Mouse (Mus musculus): ENCODE measurements at regions not wholly inside any gene's neighbourhood (a gene's known extent, or its start where the extent isn't known, plus 50 kb on each side); places are given as distances from the start of the nearest gene placed in this dataset.

- DNase-seq (ENCODE audit: low read depth, low spot score): no peak
Measured at GRCm38 (mm10) chr12:5566231-5566630, 190.7 kb upstream of the Klhl29 start.

- no peak for DNase-seq (ENCODE audit: low read depth, low spot score)
Measured at GRCm38 (mm10) chr12:5552607-5553006, 177.1 kb upstream of the Klhl29 start.

GRCm38 (mm10) chr12:5551901-5552300, 176.4 kb upstream of the Klhl29 start:
- no peak for DNase-seq (ENCODE audit: low read depth, low spot score)

- DNase-seq (ENCODE audit: low read depth, low spot score): no peak
Measured at GRCm38 (mm10) chr12:5549796-5550195, 174.3 kb upstream of the Klhl29 start.

- no peak for DNase-seq (ENCODE audit: low read depth, low spot score)
Measured at GRCm38 (mm10) chr12:5547698-5548097, 172.2 kb upstream of the Klhl29 start.

- no peak for DNase-seq (ENCODE audit: low read depth, low spot score)
Measured at GRCm38 (mm10) chr12:5542701-5543100, 167.2 kb upstream of the Klhl29 start.

GRCm38 (mm10) chr12:5496299-5496698, 120.8 kb upstream of the Klhl29 start:
- no peak for DNase-seq (ENCODE audit: low read depth, low spot score)

- no peak for DNase-seq (ENCODE audit: low read depth, low spot score)
Measured at GRCm38 (mm10) chr12:5494657-5495512, 119.4 kb upstream of the Klhl29 start.

GRCm38 (mm10) chr12:5464250-5464899, 88.9 kb upstream of the Klhl29 start:
- no peak for DNase-seq (ENCODE audit: low read depth, low spot score)

GRCm38 (mm10) chr12:5453157-5453556, 77.7 kb upstream of the Klhl29 start:
- no peak for DNase-seq (ENCODE audit: low read depth, low spot score)

GRCm38 (mm10) chr12:5443730-5444129, 68.2 kb upstream of the Klhl29 start:
- DNase-seq (ENCODE audit: low read depth, low spot score): no peak

- DNase-seq (ENCODE audit: low read depth, low spot score): no peak
Measured at GRCm38 (mm10) chr12:5443091-5443531, 67.6 kb upstream of the Klhl29 start.

GRCm38 (mm10) chr12:5442679-5443078, 67.2 kb upstream of the Klhl29 start:
- DNase-seq (ENCODE audit: low read depth, low spot score): no peak

GRCm38 (mm10) chr12:5440482-5440881, 65.0 kb upstream of the Klhl29 start:
- DNase-seq (ENCODE audit: low read depth, low spot score): no peak

GRCm38 (mm10) chr12:5435876-5436275, 60.4 kb upstream of the Klhl29 start:
- no peak for DNase-seq (ENCODE audit: low read depth, low spot score)

GRCm38 (mm10) chr12:5434060-5434459, 58.6 kb upstream of the Klhl29 start:
- no peak for DNase-seq (ENCODE audit: low read depth, low spot score)

GRCm38 (mm10) chr12:5432688-5433087, 57.2 kb upstream of the Klhl29 start:
- no peak for DNase-seq (ENCODE audit: low read depth, low spot score)

GRCm38 (mm10) chr12:5428733-5429132, 53.3 kb upstream of the Klhl29 start:
- no peak for DNase-seq (ENCODE audit: low read depth, low spot score)

Measured in retina, adult 2 months (tissue).